Mouse (Mus musculus) heart, embryonic 15.5 days (tissue): ENCODE measurements around the gene Mcts1. TPM values are rescaled to one million over a fixed set of nuclear protein-coding genes. Genes with fewer than 3 reads are reported as not detected.

Experiments used
- polyA plus RNA-seq: library from polyadenylated mRNA; unstranded; fragments of >200 nt; fragmentation: Nextera tagmentation; extraction: Ambion mirVana; gene quantifications from 2 replicates; pipeline ENCODE4 v1.2.1, GENCODE M21; 2015

The Mcts1 gene
- polyA plus RNA-seq, 1 experiment from 2014 or later = 54.2 TPM

Other genes with a start within 250 kb of the Mcts1 start
- 133 and 143 TPM in 2 replicates for gene Lamp2, start 144.1 kb upstream of the Mcts1 start, polyA plus RNA-seq
- gene Cul4b, start 24.4 kb upstream of the Mcts1 start, polyA plus RNA-seq = 13.6 and 14.3 TPM in 2 replicates
- gene C1galt1c1, start 34.5 kb downstream of the Mcts1 start, polyA plus RNA-seq = 21.6 and 26.2 TPM in 2 replicates
- gene 6030498E09Rik, start 172.1 kb downstream of the Mcts1 start, polyA plus RNA-seq = 1.6 TPM in 2 replicates